Mouse (Mus musculus): Measurements from ENCODE around the gene Nectin1. TPM values are rescaled to one million over a fixed set of nuclear protein-coding genes. Genes with fewer than 3 reads are reported as not detected.

Gene Nectin1
- polyA plus RNA-seq, 2 experiments, result 1.1 to 1.2 TPM

DNA sequence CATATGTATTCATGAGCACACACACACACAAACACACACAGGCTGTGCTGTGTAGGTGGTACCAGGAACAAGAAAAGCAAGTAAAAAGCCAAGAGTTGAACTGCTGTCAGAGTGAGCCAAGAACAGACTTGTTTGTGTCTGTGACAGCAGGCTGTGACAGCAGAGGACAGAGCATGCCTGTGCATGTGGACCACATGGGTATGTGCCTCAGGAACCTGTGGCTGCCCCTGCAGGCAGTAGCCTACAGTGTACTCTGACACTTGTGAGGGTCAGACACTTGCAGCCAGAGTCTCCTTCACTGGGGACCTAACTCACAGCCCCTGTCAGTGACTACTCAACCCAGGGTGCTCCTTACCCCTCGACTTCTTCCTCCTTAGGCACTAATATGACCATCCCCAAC lies 23.7 kb upstream of the Nectin1 start:
- H3K9me3 ChIP-seq (ENCODE audit: control insufficient read depth, low read length), result no peaks in the 10 kb centered on the region
- no peaks in the 10 kb centered on the region for H3K27me3 ChIP-seq (ENCODE audit: control insufficient read depth, insufficient read depth, low read length)
- TF ChIP-seq CTCF (IDR thresholded peaks at IDR 0.05; ENCODE audit: low read depth) (no peak), EP300 (IDR thresholded peaks at IDR 0.05; ENCODE audit: low read depth) (no peak)
- H3K4me1 ChIP-seq (replicated peaks; ENCODE audit: control insufficient read depth in 2 of 2, insufficient read depth in 2 of 2, low read length in 1 of 2), result 0 out of 4 replicates have a peak, but pooled peaks cover 0 to 1% of the 10 kb centered on the region in 2 experiments
- no peak overlapping the region for H3K27ac ChIP-seq
- 33% methylated on average over 1 of the region's 1 CpGs for WGBS (ENCODE audit: insufficient replicate concordance)
- ATAC-seq (ENCODE audit: insufficient read depth) (no peak), DNase-seq (ENCODE audit: low read depth in 3 of 3, low spot score in 3 of 3) (no peak)
- H3K36me3 ChIP-seq (replicated peaks; ENCODE audit: control insufficient read depth, insufficient read depth, low read depth), result no peaks in the 10 kb centered on the region
- H3K4me2 ChIP-seq (ENCODE audit: low read depth), result no peak overlapping the region
- no peak overlapping the region for H3K9ac ChIP-seq (replicated peaks)
- H3K4me3 ChIP-seq (ENCODE audit: insufficient read depth in 1 of 2, low read depth in 2 of 2, low read length in 2 of 2), result no peak overlapping the region

GRCm38 (mm10) chr9:43724093-43724492 lies 19.7 kb upstream of the Nectin1 start:
- H3K4me1 ChIP-seq (replicated peaks; ENCODE audit: control insufficient read depth in 2 of 2, insufficient read depth in 2 of 2, low read length in 1 of 2), result 0 out of 4 replicates have a peak, but pooled peaks cover 0 to 1% of the 10 kb centered on the region in 2 experiments
- H3K36me3 ChIP-seq (replicated peaks; ENCODE audit: control insufficient read depth, insufficient read depth, low read depth), result no peaks in the 10 kb centered on the region
- H3K4me2 ChIP-seq (ENCODE audit: low read depth), result no peak overlapping the region
- DNase-seq (ENCODE audit: low read depth in 3 of 3, low spot score in 3 of 3) (no peak), ATAC-seq (ENCODE audit: insufficient read depth) (no peak)
- no peaks in the 10 kb centered on the region for H3K9me3 ChIP-seq (ENCODE audit: control insufficient read depth, low read length)
- WGBS (ENCODE audit: insufficient replicate concordance), result 8% methylated on average over 4 of the region's 4 CpGs
- H3K27ac ChIP-seq, result no peak overlapping the region
- H3K9ac ChIP-seq (replicated peaks), result no peak overlapping the region
- TF ChIP-seq EP300 (IDR thresholded peaks at IDR 0.05; ENCODE audit: low read depth) (no peak), CTCF (IDR thresholded peaks at IDR 0.05; ENCODE audit: low read depth) (no peak)
- no peak overlapping the region for H3K4me3 ChIP-seq (ENCODE audit: insufficient read depth in 1 of 2, low read depth in 2 of 2, low read length in 2 of 2)
- no peaks in the 10 kb centered on the region for H3K27me3 ChIP-seq (ENCODE audit: control insufficient read depth, insufficient read depth, low read length)

DNA sequence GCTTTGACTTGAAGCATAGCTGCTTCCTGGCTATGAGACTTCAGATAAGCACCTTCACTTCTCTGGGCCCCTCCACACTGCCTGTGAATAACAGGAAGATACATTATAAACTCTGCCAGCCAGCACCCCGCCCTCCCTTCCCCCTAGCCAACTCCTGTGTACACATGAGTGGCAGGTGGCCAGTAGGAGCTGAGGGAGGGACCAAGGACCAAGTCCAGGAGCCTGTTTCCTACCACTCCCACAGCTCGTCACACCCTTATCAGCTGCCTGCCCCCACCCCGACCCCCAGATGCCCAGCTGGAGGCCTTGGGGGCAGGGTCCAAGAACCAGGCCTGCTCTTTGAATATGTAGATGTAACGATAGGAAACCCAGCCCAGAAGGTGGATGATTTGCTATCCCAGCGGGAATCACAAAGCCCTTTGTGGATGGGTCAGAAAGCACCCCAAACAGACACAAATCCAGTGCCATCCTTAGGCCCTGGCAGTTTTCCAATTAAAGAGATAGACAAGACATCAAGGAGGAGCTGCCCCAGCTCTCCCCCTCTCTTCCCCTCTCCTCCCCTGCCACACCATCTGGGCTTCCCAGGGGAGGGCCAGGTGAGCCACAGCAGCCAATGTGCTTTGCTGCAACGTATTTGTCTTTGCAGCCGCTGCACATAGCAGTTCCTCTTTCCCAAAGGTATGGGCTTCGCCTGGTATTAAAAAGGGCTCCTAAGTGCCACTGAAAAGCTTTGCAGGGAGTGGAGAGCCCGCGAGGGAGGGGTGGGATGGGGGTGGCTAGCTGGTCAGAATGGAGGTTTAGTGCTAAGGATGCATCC lies 14.1 kb upstream of the Nectin1 start:
- WGBS (ENCODE audit: insufficient replicate concordance), result 6% methylated on average over 10 of the region's 10 CpGs
- no peak for ATAC-seq (ENCODE audit: insufficient read depth)
- Histone ChIP-seq H3K4me2 (ENCODE audit: low read depth) (no peak overlapping the region), H3K9me3 (ENCODE audit: control insufficient read depth, low read length) (no peaks in the 10 kb centered on the region), H3K27me3 (ENCODE audit: control insufficient read depth, insufficient read depth, low read length) (no peaks in the 10 kb centered on the region), H3K27ac (no peak overlapping the region), H3K4me3 (ENCODE audit: insufficient read depth in 1 of 2, low read depth in 2 of 2, low read length in 2 of 2) (no peak overlapping the region), H3K9ac (replicated peaks) (no peak overlapping the region), H3K36me3 (replicated peaks; ENCODE audit: control insufficient read depth, insufficient read depth, low read depth) (no peaks in the 10 kb centered on the region), H3K4me1 (replicated peaks; ENCODE audit: control insufficient read depth in 2 of 2, insufficient read depth in 2 of 2, low read length in 1 of 2) (no peaks in the 10 kb centered on the region; a peak in 1 of 4 replicates)
- no peak for TF ChIP-seq EP300 (IDR thresholded peaks at IDR 0.05; ENCODE audit: low read depth)
- no peak for TF ChIP-seq CTCF (IDR thresholded peaks at IDR 0.05; ENCODE audit: low read depth)
- no peak for DNase-seq (ENCODE audit: low read depth in 3 of 3, low spot score in 3 of 3)

GRCm38 (mm10) chr9:43730284-43731027 lies 13.3 kb upstream of the Nectin1 start:
- WGBS (ENCODE audit: insufficient replicate concordance), result 19% methylated on average over 21 of the region's 22 CpGs
- Histone ChIP-seq H3K4me2 (ENCODE audit: low read depth) (no peak overlapping the region), H3K4me1 (replicated peaks; ENCODE audit: control insufficient read depth in 2 of 2, insufficient read depth in 2 of 2, low read length in 1 of 2) (no peaks in the 10 kb centered on the region; a peak in 1 of 4 replicates), H3K36me3 (replicated peaks; ENCODE audit: control insufficient read depth, insufficient read depth, low read depth) (no peaks in the 10 kb centered on the region), H3K27me3 (ENCODE audit: control insufficient read depth, insufficient read depth, low read length) (no peaks in the 10 kb centered on the region), H3K4me3 (ENCODE audit: insufficient read depth in 1 of 2, low read depth in 2 of 2, low read length in 2 of 2) (no peak overlapping the region), H3K9me3 (ENCODE audit: control insufficient read depth, low read length) (no peaks in the 10 kb centered on the region), H3K27ac (no peak overlapping the region), H3K9ac (replicated peaks) (no peak overlapping the region)
- ATAC-seq (ENCODE audit: insufficient read depth) (no peak), DNase-seq (ENCODE audit: low read depth in 3 of 3, low spot score in 3 of 3) (no peak)
- no peak for TF ChIP-seq EP300 (IDR thresholded peaks at IDR 0.05; ENCODE audit: low read depth)
- peak; percentile 78 for TF ChIP-seq CTCF (IDR thresholded peaks at IDR 0.05; ENCODE audit: low read depth)

DNA sequence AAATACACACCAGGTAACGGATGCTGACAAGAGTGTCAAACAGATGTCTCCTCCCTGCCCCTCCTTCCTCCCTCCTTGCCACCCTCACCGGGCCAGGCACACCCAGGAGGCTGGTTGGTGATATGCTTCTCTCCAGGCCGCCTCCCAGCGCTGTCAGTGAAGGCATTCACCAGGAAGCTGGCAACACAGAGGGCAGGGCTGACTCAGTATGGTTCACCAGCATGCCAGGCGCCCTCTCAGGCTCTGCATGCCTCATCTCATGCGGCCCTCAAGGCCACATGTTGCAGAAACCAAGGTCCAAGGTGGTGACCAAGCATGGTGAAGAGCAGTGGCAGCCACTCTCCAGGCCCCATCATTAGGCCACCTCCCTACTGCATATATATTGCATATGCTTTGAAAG lies 11.9 kb upstream of the Nectin1 start:
- TF ChIP-seq CTCF (IDR thresholded peaks at IDR 0.05; ENCODE audit: low read depth), result no peak
- TF ChIP-seq EP300 (IDR thresholded peaks at IDR 0.05; ENCODE audit: low read depth), result no peak
- H3K9me3 ChIP-seq (ENCODE audit: control insufficient read depth, low read length), result no peaks in the 10 kb centered on the region
- no peak overlapping the region for H3K4me2 ChIP-seq (ENCODE audit: low read depth)
- no peak overlapping the region for H3K9ac ChIP-seq (replicated peaks)
- no peak overlapping the region for H3K27ac ChIP-seq
- no peak for ATAC-seq (ENCODE audit: insufficient read depth)
- H3K36me3 ChIP-seq (replicated peaks; ENCODE audit: control insufficient read depth, insufficient read depth, low read depth), result no peaks in the 10 kb centered on the region
- H3K4me3 ChIP-seq (ENCODE audit: insufficient read depth in 1 of 2, low read depth in 2 of 2, low read length in 2 of 2), result no peak overlapping the region
- H3K27me3 ChIP-seq (ENCODE audit: control insufficient read depth, insufficient read depth, low read length), result no peaks in the 10 kb centered on the region
- 35% methylated on average over 6 of the region's 6 CpGs for WGBS (ENCODE audit: insufficient replicate concordance)
- H3K4me1 ChIP-seq (replicated peaks; ENCODE audit: control insufficient read depth in 2 of 2, insufficient read depth in 2 of 2, low read length in 1 of 2), result no peaks in the 10 kb centered on the region; a peak in 1 of 4 replicates
- DNase-seq (ENCODE audit: low read depth in 3 of 3, low spot score in 3 of 3), result no peak

All from liver, embryonic 14.5 days (tissue).